Mouse (Mus musculus) brain, embryonic 14.5 days (tissue): ENCODE data around the gene Edem3.

ENCODE experiments used
- CTCF ChIP-seq: fragments of 200-500 bp; IDR thresholded peaks from 2 replicates; pipeline ENCODE4 v1.5.1; 2012; ENCODE audit warnings: inconsistent platforms, mild to moderate bottlenecking, moderate library complexity, borderline replicate concordance; ENCODE audit not compliant: insufficient read depth, insufficient read length; ENCODE audit errors: extremely low read depth
- POLR2A ChIP-seq: fragments of 200-500 bp; IDR thresholded peaks from 2 replicates; pipeline ENCODE4 v1.6.1; 2012; ENCODE audit warnings: mild to moderate bottlenecking, inconsistent platforms, borderline replicate concordance; ENCODE audit not compliant: poor library complexity, insufficient read depth, insufficient read length, severe bottlenecking; ENCODE audit errors: extremely low read depth

DNA sequence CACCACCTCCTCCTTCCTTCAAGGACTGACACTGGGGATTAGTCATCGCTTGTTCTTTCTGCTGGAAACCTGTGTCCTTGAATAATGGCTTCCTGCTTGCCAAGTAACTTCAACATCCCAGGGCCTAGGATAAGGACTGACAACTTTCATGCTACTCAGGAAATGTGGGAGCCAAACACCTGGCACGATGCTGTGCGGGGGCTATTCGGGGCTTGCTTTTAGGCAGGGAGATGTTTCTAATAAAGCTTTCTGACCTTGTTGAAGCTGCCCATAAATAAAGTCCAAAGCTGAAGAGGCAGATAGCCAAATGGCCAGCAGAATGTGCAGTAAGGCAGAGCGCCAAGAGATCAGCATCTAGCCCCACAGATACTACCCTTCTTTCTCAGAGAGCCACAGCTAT lies 35.3 kb upstream of the Edem3 start:
- no peak for TF ChIP-seq CTCF
- no peak for TF ChIP-seq POLR2A
